Mouse (Mus musculus) CD4-positive, CD25-positive, alpha-beta regulatory T cell, adult 4 months (primary cell): Measurements from ENCODE around the gene Zfp78. TPM values are rescaled to one million over a fixed set of nuclear protein-coding genes. Genes with fewer than 3 reads are reported as not detected.
"Not testable (repeated sequence)": the region's sequence is repeated elsewhere in the genome, so short reads cannot be mapped to it uniquely, and the experiment has no call there.

Experiments used
- ATAC-seq: one replicate; pipeline ENCODE4 v1.8.0; 2017
- polyA plus RNA-seq, 2 experiments: library from polyadenylated mRNA; unstranded; fragments of 100-300 nt; shearing (Covaris generic); gene quantifications; one replicate each; pipeline ENCODE4 v1.2.1; 2017

Gene Zfp78
- polyA plus RNA-seq: 1 to 10 TPM; 4.0 to 5.1 TPM

DNA sequence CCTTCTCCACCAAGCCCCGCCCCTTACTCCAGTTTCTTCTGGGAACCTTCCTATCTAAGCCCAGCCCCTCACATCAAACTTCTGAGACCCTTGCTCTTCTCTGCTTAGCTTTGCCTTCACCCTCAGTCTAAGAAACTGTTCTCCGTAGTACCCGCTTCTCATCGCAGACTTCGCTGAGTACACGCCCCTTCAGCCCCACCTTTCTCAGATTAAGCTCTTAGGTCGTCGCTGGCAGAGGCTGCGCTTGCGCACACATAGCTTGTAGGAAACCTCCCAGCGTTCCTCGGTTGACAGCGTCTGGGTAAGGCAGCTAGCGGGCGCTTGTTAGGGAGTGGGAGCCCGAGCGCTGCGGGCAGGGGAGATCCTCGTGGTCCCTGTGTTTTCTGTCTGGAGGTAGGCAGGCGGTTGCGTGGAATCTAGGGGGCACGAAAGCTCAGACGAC, at the start of gene Zfp78:
Zfp78 (plus strand) TSS at position 234 of the 442 bp plus-strand sequence.
- ATAC-seq: peak; percentile 69

DNA sequence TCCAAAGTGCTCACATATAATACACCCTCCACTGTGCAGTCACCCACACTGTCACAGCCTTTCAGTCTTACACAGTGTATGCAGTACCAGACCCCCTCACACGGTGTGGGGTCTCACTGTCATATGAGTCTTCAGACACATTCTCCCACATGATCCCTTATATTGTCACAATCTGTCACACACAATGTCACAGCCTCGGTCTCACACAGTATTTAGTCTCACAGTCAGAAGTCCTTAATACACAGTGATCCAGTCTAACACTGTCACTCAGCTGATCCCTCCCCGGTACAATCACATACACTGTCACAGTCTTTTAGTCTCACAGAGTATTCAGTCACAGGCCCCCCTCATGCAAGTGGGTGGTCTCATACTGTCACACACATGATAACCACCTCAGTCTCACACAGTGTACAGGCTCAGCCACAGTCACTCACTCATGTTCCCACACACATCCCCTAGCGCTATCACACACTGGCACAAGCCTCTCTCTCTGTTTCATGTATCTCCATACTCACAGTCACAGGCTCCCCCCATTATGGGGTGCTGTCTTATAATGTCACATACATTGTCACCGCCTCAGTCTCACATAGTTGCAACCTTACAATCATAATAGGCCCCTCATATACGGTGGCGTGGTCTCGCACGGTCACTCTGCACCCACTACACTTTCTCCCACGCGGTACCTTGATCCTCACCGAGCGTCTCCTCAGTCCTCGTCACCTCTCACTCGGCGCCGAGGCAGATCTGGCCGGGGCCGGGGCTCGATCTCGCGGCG, 32.4 kb upstream of the Zfp78 start:
- ATAC-seq: peak; percentile 20

DNA sequence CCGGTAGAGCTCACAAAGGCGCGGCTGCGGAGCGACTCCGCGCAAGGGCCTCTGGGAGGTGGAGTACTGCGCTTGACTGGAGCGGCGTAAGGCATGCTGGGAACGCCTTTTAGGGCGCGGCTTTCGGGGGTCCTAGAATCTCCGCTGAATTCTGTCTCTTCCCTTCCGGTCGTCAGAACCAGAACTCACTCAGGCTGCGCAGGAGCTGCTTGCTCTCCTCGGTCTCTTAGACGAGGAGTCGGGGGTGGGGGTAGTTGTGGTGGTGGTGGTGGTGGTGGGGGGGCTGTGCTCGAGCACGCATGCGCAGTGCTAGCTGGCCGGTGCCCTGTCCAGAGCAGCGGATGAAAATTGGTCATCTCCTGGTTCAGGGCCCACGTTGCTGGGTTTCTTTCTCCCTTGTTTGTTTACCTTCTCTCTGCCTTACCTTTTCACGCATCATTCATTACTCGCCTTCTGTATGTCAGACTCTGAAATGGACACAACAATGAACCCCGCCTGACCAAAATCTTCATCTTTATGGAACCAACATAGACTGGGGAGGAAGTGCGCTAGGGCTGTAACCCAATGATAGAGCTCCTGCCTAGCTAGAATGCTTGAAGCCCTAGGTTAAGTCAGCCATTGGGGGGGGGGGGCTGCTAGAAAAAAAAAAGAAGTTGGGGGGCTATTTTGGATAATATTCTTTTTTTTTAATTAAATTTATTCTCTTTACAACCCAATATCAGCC, 31.7 kb upstream of the Zfp78 start, which contains the start of gene Zfp583:
Zfp583 (minus strand) TSS at position 53 of the 724 bp plus-strand sequence.
- peak; percentile 85 for ATAC-seq

DNA sequence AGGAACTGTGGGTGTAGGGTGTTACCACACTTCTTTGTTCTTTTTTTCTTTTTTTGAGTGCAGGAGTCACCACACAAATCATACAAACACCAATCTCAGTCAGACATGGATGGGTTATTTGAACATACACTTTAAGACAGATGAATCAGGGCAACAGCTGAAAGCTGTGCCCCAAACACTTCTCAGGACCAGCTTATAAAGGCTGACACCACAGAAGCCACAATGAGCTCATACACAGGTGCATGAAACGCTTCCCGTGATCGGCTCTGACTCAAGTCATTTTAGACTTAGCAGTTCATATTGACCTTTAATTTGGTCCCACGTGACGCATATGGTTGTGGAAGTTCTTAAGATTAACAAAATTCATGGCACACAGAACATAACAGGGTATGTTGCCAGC, 23.2 kb upstream of the Zfp78 start:
- ATAC-seq: no peak

DNA sequence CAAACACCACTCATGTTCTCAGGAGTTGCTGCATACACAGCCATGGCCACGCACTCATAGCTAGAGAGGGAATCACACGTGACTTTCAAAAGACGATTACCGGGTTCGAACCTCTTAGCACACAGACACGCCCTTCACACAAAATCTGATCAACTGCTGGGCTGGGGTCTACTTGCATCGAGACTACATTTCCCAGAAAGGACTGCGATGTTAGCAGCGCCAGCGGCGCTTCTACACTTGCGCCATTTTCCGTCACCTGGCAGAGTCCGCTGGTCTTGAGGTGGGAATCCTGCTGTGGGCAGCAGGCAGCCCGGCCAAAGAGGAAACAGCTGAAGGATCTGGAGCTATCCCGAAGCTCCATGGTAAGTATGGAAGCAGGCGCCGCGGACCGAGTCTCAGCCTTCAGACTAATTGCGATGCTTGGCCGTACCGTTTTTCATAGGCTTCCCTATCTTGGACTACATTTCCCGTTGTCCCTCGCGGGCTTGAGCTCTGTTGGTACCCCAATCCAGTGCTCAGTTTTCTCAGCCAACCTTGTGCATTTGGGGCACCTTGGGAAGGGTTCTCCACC, 19.5 kb upstream of the Zfp78 start, which contains the start of gene Gm3854:
Gm3854 (plus strand) TSS at position 259 of the 571 bp plus-strand sequence.
- ATAC-seq: peak; percentile 79

DNA sequence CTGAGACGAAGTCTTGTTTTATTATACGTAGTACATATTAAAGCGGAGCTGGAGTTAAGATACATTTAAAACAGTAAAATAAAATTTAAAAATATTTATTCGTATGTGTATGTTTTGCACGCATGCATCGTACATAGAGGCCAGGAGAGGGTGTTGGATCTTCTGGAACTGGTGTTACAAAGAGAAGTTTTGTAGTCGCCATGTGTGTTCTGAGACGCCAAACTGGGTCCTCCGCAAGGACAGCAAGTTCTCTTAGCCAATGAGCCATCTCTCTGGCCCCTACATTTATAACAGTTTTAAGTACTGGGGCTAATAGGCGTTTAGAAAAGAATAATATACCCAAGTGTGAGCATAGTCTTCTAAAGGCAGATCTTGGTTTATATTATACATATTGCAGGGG, 19.0 kb upstream of the Zfp78 start:
- no peak for ATAC-seq

DNA sequence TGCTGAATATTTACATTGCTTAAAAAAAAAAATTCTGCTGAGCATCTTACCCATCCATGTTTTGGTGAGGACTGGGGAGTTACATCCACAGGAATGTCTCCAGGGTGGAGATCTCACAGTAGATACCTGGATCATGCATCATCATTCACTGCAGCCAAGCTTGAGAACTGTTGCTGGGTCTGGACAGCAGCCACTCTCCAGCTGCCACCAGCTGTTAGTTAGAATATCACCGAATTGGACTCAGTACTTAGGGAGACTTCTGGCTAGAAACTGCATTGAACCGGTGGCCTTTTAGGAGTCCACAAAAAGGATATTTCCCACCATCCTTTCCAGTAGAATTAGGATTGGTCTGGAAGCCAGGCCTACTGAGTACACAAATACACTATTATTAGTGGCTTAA, 5.0 kb upstream of the Zfp78 start:
- no peak for ATAC-seq

DNA sequence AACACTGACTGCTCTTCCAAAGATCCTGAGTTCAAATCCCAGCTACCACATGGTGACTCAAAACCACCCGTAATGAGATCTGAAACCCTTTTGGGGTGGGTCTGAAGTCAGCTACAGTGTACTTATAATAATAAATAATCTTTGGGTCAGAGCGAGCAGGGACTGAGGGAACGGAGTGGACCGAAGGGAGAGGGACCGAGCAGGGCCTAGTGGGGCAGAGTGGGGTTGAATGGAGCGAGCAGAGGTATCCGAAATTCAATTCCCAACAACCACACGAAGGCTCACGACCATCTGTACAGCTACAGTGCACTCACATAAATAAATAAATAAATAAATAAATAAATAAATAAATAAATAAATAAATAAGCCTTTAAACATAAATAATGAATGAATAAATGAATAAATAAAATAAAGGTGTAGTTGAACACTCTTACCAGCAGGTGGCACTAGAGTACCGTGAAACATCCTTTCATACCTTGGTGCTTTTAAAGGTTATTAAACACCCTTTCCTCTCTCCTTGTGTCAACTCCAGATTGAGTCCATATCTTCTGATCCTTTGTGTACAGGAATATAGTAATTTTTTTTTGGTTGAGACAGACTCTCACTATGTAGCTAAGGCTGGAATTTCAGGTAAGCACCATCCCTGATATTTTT, 4.0 kb upstream of the Zfp78 start:
- no peak for ATAC-seq

DNA sequence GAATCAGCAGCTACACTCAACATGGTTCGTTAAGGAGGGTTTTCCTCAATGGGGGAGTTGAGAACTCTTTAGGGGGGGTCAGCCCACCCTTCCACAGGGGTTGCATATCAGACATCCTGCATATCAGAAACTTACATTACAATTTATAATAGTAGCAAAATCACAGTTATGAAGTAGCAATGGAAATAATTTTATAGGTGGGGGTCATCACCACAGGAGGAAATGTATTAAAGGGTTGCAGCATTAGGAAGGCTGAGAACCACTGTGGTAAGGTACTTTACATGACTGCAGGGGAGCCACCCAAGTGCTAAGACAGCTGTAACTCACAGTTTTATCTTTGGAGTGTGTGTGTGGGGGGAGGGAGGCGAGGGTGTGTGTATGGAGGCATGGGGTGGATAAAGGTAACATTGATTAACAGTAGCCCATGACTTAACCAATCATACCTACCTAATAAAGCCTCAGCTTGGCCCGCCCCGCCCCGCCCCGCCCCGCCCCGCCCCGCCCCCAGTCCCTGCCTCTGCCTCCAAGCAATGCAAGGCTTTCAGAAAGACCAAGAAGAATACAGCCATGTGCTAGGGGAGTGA, 2.5 kb upstream of the Zfp78 start:
- no peak for ATAC-seq

DNA sequence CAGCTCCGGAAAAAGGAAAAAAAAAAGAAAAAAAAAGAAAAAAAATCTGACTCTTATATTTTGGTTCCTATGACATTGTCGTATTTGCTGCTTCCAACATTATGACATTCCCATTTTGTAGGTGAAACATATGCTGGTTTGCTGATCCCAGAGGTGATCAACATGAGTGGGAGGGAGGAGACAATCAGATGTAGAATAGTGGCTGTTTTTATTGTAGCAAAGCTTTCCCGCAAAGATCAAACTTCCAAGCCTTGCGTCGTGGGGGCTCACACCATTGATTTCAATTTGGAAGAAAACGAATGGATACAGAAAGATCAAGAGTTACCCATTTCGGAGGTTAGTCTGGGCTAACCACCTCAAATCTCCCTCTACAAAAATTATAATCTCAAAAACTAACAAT, 1.3 kb upstream of the Zfp78 start:
- ATAC-seq: no peak

DNA sequence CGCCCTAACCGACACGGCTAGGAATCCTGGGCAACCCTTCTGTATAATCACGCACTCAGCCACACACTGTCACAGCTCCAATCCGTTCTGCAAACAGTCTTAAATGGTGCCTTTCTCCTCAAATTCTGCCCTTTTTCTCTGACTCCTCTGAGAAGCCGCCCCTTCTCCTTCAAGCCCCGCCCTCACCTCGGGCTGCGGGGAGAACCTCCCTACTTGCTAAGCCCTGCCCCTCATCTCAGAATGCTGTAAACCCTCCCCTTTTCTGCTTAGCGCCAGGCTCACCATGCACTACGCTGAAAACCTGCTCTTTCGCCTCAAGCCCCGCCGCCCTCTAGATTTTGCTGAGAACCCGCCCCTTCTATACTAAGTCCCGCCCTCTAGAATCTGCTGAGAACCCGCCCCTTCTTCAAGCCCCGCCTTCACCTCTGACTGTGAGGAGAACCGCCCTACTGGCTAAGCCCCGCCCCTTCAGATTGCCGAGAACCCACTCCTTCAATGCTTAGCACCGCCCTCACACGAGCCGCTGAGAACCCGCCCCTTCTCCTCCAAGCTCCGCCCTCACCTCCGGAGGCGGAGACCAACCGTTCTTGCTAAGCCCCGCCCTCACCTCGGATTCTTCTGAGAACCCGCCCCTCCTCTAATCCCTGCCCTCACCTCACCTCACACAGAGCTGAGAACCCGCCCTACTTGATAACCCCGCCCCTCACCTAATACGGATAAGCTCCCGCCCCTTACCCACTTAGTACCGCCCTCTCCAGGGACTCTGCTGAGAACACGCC, 623 bp upstream of the Zfp78 start:
- ATAC-seq: peak; percentile 77

DNA sequence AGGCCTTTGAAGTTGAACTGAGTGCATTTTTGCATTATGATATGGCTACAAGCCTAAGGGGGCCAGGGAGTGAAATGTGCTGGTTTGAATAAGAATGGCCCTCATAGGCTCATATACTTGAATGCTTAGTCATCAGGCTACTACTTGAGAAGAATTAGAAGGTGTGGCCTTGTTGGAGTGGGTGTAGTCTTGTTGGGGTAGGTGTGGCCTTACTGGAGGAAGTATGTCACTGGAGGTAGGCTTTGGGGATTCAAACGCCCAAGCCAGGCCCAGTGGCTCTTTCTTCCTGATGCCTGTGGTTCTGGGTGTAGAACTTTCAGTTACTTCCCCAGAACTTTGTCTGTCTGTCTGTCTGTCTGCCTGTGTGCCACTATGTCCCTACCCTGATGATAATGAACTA, 1.7 kb downstream of the Zfp78 start:
- ATAC-seq: no peak

DNA sequence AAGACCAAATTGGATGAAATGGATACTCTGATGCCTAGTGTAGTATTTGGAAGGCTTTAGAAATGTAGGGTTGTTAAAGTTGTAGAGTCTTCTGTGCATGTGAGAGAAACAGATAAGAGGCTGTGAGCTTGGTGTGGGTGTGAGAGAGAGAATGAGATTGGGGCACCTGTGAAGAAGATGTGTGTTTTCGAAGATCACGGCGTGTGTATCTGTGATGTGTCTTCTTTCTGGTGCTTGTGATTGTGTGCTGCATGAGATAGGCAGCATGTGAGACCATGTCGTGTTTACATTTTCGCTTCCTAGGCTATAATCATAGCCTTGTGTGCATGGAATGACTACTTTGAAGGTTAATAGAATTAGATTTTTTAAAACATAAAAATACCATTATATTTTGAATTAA, 4.1 kb downstream of the Zfp78 start:
- ATAC-seq: no peak

DNA sequence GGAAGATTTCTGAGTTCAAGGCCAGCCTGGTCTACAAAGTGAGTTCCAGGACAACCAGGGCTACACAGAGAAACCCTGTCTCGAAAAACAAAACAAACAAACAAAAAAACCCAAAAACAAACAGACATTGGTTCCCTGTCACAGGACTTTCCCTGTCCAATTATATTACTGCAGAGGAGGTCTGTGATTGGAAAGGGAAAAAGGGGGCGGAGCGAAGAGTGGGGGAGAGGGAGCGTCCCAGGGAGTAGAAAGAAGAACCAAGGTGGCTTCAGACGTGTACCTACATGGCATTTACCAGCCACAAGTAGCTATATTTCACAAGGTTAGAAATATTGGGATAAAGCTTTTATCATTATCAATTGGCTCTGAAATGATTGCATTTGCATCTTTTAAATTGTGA, 5.1 kb downstream of the Zfp78 start:
- ATAC-seq: not testable (repeated sequence)

DNA sequence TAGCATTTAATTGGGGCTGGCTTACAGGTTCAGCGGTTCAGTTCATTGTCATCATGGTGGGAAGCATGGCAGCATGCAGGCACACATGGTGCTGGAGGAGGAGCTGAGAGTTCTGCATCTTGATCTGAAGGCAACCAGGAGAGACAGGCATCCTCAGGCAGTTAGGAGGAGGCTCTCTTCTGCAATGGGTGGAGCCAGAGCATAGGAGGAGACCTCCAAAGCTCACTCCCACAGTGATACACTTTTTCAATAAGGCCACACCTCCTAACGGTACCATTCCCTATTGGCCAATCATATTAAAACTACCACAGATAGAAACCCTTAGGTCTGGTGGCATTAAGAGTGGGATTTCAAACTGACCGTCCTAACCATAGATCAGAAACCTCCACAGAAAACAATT, 6.4 kb downstream of the Zfp78 start:
- no peak for ATAC-seq

DNA sequence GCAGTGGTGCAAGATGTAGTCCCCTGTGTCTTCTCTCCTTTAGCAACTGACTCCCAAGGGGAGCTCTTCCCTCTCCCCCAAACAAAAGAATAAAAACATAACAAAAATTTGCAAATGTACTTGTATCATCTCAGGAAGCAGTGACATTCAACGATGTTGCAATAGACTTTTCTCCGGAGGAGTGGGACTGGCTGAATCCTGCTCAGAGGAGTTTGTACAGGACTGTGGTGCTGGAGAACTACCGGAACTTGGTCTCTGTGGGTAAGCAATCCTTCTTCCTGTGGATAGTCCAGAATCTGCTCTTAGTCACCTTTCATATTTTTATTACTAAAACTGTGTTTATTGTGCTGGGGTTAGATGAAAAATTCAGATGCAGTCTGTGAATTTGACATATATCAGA, 9.9 kb downstream of the Zfp78 start:
- no peak for ATAC-seq

DNA sequence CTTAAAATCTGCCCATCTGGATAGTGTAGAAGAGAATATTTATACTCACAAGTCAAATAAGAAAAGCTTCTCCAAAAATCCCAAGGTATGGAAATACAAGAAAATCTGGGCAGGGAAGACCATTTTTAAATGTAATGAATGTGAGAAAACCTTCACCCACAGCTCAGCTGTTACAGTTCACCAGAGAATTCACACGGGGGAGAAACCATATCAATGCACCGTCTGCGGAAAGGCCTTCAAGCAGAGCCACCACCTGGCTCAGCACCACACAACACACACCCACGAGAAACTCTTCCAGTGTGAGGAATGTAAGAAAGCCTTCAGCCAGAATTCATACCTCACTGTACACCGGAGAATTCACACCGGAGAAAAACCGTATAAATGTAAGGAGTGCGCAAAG, 15.4 kb downstream of the Zfp78 start:
- no peak for ATAC-seq

DNA sequence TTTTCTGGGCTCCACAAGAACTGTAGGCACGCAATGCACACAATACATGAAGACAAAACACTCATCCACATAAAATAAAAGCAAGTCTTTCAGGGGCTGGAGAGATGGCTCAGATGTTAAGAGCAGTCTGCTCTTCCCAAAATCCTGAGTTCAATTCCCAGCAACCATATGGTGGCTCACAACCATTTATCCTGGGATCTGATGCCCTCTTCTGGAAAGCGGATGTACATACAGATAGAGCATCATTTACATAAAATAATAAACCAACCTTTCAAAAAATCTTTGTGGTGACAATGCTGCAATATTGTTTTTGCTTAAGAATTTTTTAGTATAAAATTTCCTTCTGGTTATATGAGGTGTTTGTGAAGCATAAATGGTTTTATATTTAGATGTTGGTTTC, 18.4 kb downstream of the Zfp78 start:
- ATAC-seq: no peak

DNA sequence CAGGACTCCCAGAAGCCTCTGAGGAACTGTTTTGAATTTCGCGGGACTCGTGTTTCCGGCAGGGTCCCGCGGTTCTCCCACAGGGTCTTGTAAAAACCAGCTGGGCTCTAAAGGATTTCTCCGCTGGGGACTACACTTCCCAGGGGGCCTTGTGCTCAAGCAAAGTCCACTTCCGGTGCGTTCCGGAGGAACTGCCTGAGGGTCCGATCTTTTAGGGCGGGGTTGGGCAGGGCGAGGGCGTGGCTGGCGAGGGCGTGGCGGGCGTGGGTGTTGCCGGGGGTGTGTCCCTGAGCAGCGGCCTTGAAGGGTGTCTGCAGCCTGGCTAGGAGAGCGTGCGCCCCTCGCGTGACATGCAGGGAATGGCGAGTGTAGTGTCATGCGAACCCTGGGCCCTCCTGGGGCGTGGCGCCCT, 20.0 kb downstream of the Zfp78 start, which contains the start of gene Zfp28:
Zfp28 (plus strand) TSS at position 252 of the 412 bp plus-strand sequence.
- ATAC-seq: peak; percentile 94

DNA sequence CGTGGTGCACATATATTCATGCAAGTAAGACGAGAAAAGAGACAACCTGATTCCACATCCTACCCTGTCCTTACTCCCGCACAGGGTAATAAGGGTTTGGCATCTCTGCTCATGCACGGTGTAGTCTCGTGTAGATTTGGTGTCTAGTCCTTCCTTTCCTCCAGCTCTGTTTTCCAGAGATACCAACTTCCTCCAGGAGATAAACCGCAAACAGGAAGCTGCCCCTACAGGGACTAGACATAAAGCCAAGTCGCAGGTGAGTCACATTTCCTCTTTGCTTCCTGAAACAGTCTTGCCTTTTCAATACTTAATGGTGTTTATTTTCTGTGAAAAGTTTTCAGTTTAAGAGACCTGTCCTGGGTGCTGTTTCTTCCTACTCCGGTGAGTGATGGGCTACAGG, 20.9 kb downstream of the Zfp78 start:
- no peak for ATAC-seq

DNA sequence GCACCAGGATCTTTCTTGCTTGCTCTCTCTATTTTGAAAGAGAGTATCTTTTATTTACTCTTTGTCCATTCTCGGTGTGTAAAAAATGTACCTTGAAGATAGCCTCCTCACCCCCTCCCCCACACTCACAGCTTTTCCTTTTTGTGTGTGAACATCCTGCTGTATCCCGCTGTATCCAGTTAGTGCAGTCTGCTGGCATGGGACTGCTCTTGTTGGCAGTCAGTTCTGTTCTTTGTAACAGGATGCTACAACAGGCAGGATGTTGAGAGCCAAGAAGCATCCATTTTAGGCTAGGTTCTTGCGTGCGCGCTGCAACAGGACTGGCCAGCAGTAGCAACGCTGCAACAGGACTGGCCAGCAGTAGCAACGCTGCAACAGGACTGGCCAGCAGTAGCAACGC, 23.9 kb downstream of the Zfp78 start:
- no peak for ATAC-seq

DNA sequence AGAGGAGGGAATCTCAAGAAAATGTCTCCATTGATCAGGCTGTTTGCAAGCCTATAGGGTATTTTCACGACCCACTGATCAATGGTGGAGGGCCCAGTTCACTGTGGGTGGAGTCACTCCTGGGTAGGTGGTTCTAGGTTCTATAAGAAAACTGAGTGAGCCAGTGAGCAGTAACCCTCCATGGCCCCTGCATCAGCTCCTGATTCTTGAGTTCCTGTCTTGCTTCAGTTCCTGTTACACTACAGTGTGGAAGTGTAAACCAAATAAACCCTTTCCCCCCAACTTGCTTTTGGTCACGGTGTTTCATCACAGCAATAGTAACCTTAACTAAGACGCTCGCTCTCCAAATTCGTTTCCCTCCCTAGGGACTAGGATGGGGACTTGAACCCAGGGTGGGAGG, 25.9 kb downstream of the Zfp78 start:
- ATAC-seq: no peak
